Mouse (Mus musculus): ENCODE measurements at regions not wholly inside any gene's neighbourhood (a gene's known extent, or its start where the extent isn't known, plus 50 kb on each side); places are given as distances from the start of the nearest gene placed in this dataset.

GRCm38 (mm10) chr13:32518611-32519344 lies 180.2 kb upstream of the Gmds start:
- H3K4me3 ChIP-seq (ENCODE audit: low read depth, low read length): no peak overlapping the region
- DNase-seq (ENCODE audit: low spot score): peak; percentile 16
- H3K36me3 ChIP-seq (ENCODE audit: insufficient read depth, low read length): no peaks in the 10 kb centered on the region
- no peaks in the 10 kb centered on the region for H3K9me3 ChIP-seq (ENCODE audit: low read length)
- WGBS: 39% methylated on average over 16 of the region's 16 CpGs
- no peak overlapping the region for H3K27ac ChIP-seq (ENCODE audit: low read length)
- no peak for ATAC-seq
- H3K4me1 ChIP-seq (ENCODE audit: insufficient read depth, low read depth, low read length): no peaks in the 10 kb centered on the region
- H3K4me2 ChIP-seq (replicated peaks; ENCODE audit: low read depth, low read length): no peak overlapping the region
- no peak overlapping the region for H3K9ac ChIP-seq (replicated peaks; ENCODE audit: low read depth)
- H3K27me3 ChIP-seq (replicated peaks; ENCODE audit: insufficient read depth, low read length): no peaks in the 10 kb centered on the region
- TF ChIP-seq CTCF (IDR thresholded peaks at IDR 0.05) (no peak), EP300 (IDR thresholded peaks at IDR 0.05) (peak; percentile 55; the same call in 1 of the 2 replicates)

GRCm38 (mm10) chr13:32517514-32517913 lies 179.0 kb upstream of the Gmds start:
- no peak overlapping the region for H3K27ac ChIP-seq (ENCODE audit: low read length)
- H3K9me3 ChIP-seq (ENCODE audit: low read length): no peaks in the 10 kb centered on the region
- H3K36me3 ChIP-seq (ENCODE audit: insufficient read depth, low read length): no peaks in the 10 kb centered on the region
- 54% methylated on average over 8 of the region's 8 CpGs for WGBS
- no peaks in the 10 kb centered on the region for H3K27me3 ChIP-seq (replicated peaks; ENCODE audit: insufficient read depth, low read length)
- TF ChIP-seq CTCF (IDR thresholded peaks at IDR 0.05) (no peak), EP300 (IDR thresholded peaks at IDR 0.05) (no peak)
- DNase-seq (ENCODE audit: low spot score): no peak
- H3K9ac ChIP-seq (replicated peaks; ENCODE audit: low read depth): no peak overlapping the region
- H3K4me3 ChIP-seq (ENCODE audit: low read depth, low read length): no peak overlapping the region
- no peak for ATAC-seq
- no peaks in the 10 kb centered on the region for H3K4me1 ChIP-seq (ENCODE audit: insufficient read depth, low read depth, low read length)
- no peak overlapping the region for H3K4me2 ChIP-seq (replicated peaks; ENCODE audit: low read depth, low read length)

DNA sequence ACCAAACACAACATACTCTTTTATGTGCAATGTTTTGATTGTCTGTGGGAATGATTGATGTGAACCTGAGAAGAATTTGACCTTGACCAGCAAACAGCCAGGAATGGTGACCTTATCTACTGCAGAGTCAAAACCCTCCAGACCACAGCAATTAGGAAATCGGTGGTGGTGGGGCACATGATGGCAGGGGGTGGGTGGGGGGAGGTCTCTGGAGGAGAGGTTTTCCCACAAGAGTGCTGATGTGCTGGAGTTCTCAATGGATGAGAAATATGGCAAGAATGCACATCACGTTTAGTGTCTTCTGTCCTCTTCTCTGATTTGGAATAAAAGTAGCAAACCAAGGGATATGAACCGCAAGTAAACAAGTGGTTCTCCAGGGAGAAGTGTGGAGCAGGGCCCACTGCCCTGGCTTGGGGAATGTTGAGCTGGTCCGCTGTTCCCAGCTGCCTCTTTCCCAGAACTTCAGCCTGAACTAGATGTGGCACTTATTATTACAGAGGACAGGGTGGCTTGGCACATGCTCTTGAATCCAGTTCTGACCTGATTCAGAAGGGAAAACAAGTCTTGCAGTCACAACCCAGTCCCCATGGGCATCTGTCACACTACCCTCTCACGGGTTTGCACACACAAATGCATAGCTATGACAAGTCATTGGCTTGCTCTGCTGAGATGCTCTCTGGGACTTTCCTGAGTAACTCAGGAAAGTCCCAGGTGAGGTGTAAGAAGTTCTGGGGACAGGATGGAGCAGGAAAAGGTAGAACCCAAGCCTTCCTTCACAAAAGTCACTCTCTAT lies 170.9 kb upstream of the Gmds start:
- TF ChIP-seq EP300 (IDR thresholded peaks at IDR 0.05): no peak
- no peak for TF ChIP-seq CTCF (IDR thresholded peaks at IDR 0.05)
- Histone ChIP-seq H3K4me3 (ENCODE audit: low read depth, low read length) (no peak overlapping the region), H3K4me1 (ENCODE audit: insufficient read depth, low read depth, low read length) (no peaks in the 10 kb centered on the region), H3K9me3 (ENCODE audit: low read length) (no peaks in the 10 kb centered on the region), H3K9ac (replicated peaks; ENCODE audit: low read depth) (no peak overlapping the region), H3K36me3 (ENCODE audit: insufficient read depth, low read length) (no peaks in the 10 kb centered on the region), H3K27ac (ENCODE audit: low read length) (no peak overlapping the region), H3K27me3 (replicated peaks; ENCODE audit: insufficient read depth, low read length) (no peaks in the 10 kb centered on the region), H3K4me2 (replicated peaks; ENCODE audit: low read depth, low read length) (no peak overlapping the region)
- ATAC-seq: no peak
- no peak for DNase-seq (ENCODE audit: low spot score)
- WGBS: 50% methylated on average over 5 of the region's 5 CpGs

DNA sequence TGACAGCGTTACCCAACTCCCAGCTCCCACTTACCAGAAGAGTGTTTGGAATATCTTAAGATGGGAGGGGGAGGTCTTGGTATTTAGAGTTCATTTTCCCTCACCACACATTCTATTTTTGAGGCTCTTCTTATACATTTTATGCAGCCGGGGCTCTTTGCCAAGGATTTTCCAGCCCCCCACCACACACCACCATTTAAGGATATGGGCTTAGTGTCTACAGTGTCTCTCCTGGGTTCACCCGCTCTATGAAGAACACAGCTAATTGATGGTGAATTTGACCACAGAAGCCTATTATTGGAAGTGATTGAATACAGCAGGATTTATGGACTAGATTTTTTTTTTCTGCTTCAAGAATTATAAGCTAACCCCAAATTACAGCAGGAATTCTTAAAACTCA lies 169.9 kb upstream of the Gmds start:
- WGBS: 68% methylated on average over 3 of the region's 3 CpGs
- no peak overlapping the region for H3K27ac ChIP-seq (ENCODE audit: low read length)
- no peak for ATAC-seq

GRCm38 (mm10) chr13:32507825-32508224 lies 169.3 kb upstream of the Gmds start:
- no peak for TF ChIP-seq EP300 (IDR thresholded peaks at IDR 0.05)
- ATAC-seq (no peak), DNase-seq (ENCODE audit: low spot score) (no peak)
- no peak overlapping the region for H3K4me3 ChIP-seq (ENCODE audit: low read depth, low read length)
- 73% methylated on average over 2 of the region's 2 CpGs for WGBS
- no peak overlapping the region for H3K4me2 ChIP-seq (replicated peaks; ENCODE audit: low read depth, low read length)
- H3K27me3 ChIP-seq (replicated peaks; ENCODE audit: insufficient read depth, low read length): no peaks in the 10 kb centered on the region
- no peaks in the 10 kb centered on the region for H3K36me3 ChIP-seq (ENCODE audit: insufficient read depth, low read length)
- no peaks in the 10 kb centered on the region for H3K9me3 ChIP-seq (ENCODE audit: low read length)
- no peak overlapping the region for H3K9ac ChIP-seq (replicated peaks; ENCODE audit: low read depth)
- H3K27ac ChIP-seq (ENCODE audit: low read length): no peak overlapping the region
- no peaks in the 10 kb centered on the region for H3K4me1 ChIP-seq (ENCODE audit: insufficient read depth, low read depth, low read length)

More for the DNA sequence above, 169.9 kb upstream of the Gmds start:
- no peaks in the 10 kb centered on the region for H3K36me3 ChIP-seq (ENCODE audit: insufficient read depth, low read length)
- H3K4me1 ChIP-seq (ENCODE audit: insufficient read depth, low read depth, low read length): no peaks in the 10 kb centered on the region
- DNase-seq (ENCODE audit: low spot score): no peak
- H3K9ac ChIP-seq (replicated peaks; ENCODE audit: low read depth): no peak overlapping the region
- H3K4me2 ChIP-seq (replicated peaks; ENCODE audit: low read depth, low read length): no peak overlapping the region
- no peaks in the 10 kb centered on the region for H3K9me3 ChIP-seq (ENCODE audit: low read length)
- H3K4me3 ChIP-seq (ENCODE audit: low read depth, low read length): no peak overlapping the region
- H3K27me3 ChIP-seq (replicated peaks; ENCODE audit: insufficient read depth, low read length): no peaks in the 10 kb centered on the region
- no peak for TF ChIP-seq CTCF (IDR thresholded peaks at IDR 0.05)
- no peak for TF ChIP-seq EP300 (IDR thresholded peaks at IDR 0.05)

- H3K27ac ChIP-seq (ENCODE audit: low read length): no peak overlapping the region
- no peak for ATAC-seq
- TF ChIP-seq CTCF (IDR thresholded peaks at IDR 0.05): no peak
- TF ChIP-seq EP300 (IDR thresholded peaks at IDR 0.05): no peak
- no peak overlapping the region for H3K9ac ChIP-seq (replicated peaks; ENCODE audit: low read depth)
- H3K36me3 ChIP-seq (ENCODE audit: insufficient read depth, low read length): no peaks in the 10 kb centered on the region
- H3K27me3 ChIP-seq (replicated peaks; ENCODE audit: insufficient read depth, low read length): no peaks in the 10 kb centered on the region
- no peak overlapping the region for H3K4me3 ChIP-seq (ENCODE audit: low read depth, low read length)
- no peak overlapping the region for H3K4me2 ChIP-seq (replicated peaks; ENCODE audit: low read depth, low read length)
- H3K9me3 ChIP-seq (ENCODE audit: low read length): no peaks in the 10 kb centered on the region
- H3K4me1 ChIP-seq (ENCODE audit: insufficient read depth, low read depth, low read length): no peaks in the 10 kb centered on the region; the same call in 1 of the 2 replicates
- WGBS: 38% methylated on average over 8 of the region's 8 CpGs
- DNase-seq (ENCODE audit: low spot score): no peak
Measured at GRCm38 (mm10) chr13:32498205-32498790, 159.8 kb upstream of the Gmds start.
